Mouse (Mus musculus): ENCODE data around the gene Lpcat2. TPM values are rescaled to one million over a fixed set of nuclear protein-coding genes. Genes with fewer than 3 reads are reported as not detected.

Gene Lpcat2
- polyA plus RNA-seq, 1 experiment from 2014 or later = 13.6 TPM

DNA sequence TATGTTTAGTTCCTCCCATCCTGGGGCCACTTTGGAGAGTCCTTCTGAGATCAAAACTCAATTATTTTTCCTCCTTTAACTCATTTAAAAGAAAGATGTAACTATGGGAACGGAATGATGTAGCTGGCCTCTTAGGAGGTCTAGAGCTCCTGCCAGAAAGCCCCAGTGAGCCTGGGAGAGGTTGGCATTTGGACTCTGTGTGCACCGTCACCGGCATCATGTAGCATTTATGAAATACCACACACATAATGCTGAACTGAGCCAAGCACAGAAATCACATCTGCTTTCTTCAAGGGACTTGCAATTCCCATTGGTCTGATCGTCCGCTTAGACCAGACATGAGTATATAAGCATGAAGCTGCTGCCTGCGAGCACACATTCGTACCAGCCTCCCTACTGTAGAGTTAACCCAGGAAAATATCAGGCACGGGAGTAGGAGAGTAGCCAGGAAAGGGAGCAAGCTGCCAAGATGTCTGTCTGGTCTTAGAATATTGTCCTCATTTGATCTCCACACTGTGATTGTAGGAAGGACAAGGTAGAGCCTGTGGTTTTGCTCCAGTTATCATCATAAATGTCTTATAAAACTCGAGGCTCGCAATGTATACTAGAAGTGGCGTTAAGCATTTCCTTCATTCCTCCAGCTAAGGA lies 48.5 kb downstream of the Lpcat2 start:
- 80% methylated on average over 11 of the region's 11 CpGs for WGBS

DNA sequence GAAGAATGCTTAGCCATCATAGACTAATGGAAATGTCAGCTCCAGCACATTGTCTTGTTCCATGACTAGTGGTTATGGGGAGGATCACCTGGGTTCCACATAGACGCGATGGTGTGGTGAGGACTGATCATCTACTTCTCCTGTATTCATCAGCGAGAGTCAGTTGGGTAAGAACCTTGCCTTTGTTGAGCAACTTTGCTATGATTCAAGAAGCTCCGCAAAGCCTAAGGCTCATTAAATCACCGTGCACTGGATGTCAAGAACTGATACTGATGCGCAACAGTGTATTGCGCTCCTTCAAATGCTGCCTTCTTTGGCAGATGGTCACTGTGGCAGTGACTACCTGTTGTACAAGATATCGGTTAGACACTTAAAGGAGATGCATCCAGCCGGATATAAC lies 51.4 kb downstream of the Lpcat2 start:
- TF ChIP-seq EP300 (optimal IDR thresholded peaks at IDR 0.05) (no peak), CTCF (IDR thresholded peaks at IDR 0.05; ENCODE audit: low read depth) (no peak)
- DNase-seq (ENCODE audit: low spot score) (no peak), ATAC-seq (ENCODE audit: low FRiP score, low TSS enrichment) (no peak)
- H3K4me1 ChIP-seq (replicated peaks; ENCODE audit: control insufficient read depth, insufficient read depth) = no peaks in the 10 kb centered on the region
- H3K4me3 ChIP-seq (ENCODE audit: low read depth, low read length) = no peak overlapping the region
- no peaks in the 10 kb centered on the region for H3K9me3 ChIP-seq (ENCODE audit: control insufficient read depth, low read length)
- H3K27ac ChIP-seq (replicated peaks) = no peak overlapping the region
- H3K36me3 ChIP-seq (ENCODE audit: control insufficient read depth, insufficient read depth, low read length) = no peaks in the 10 kb centered on the region
- no peaks in the 10 kb centered on the region for H3K27me3 ChIP-seq (ENCODE audit: control insufficient read depth, insufficient read depth, low read length)
- no peak overlapping the region for H3K4me2 ChIP-seq (replicated peaks; ENCODE audit: low read depth)
- no peak overlapping the region for H3K9ac ChIP-seq (ENCODE audit: low read length)
- WGBS = 93% methylated on average over 9 of the region's 9 CpGs

More for the DNA sequence above, 48.5 kb downstream of the Lpcat2 start:
- Histone ChIP-seq H3K4me1 (replicated peaks; ENCODE audit: control insufficient read depth, insufficient read depth) (no peaks in the 10 kb centered on the region), H3K36me3 (ENCODE audit: control insufficient read depth, insufficient read depth, low read length) (no peaks in the 10 kb centered on the region), H3K4me3 (ENCODE audit: low read depth, low read length) (no peak overlapping the region), H3K27me3 (ENCODE audit: control insufficient read depth, insufficient read depth, low read length) (no peaks in the 10 kb centered on the region), H3K9ac (ENCODE audit: low read length) (no peak overlapping the region), H3K4me2 (replicated peaks; ENCODE audit: low read depth) (no peak overlapping the region), H3K9me3 (ENCODE audit: control insufficient read depth, low read length) (no peaks in the 10 kb centered on the region), H3K27ac (replicated peaks) (no peak overlapping the region)
- DNase-seq (ENCODE audit: low spot score) = no peak
- TF ChIP-seq CTCF (IDR thresholded peaks at IDR 0.05; ENCODE audit: low read depth) (no peak), EP300 (optimal IDR thresholded peaks at IDR 0.05) (no peak)
- no peak for ATAC-seq (ENCODE audit: low FRiP score, low TSS enrichment)

DNA sequence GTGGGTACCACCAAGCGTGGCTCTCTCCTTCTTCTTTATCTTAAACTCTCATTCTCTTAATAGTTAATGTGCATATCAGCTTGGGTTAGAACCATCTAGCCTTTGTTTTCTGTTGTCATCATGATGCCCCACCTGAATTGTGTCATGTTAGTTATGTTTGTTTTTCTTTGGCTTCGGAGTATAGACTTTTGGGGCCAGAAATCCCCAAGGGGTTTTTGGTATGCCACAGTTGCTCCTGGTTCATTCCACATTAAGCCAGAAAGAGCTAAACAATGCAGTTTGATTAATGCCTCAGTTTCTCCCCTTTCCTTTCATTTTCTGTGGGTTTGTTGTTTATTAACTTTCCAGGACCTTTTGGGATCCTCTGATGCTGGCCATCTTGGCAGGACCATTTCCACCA lies 53.3 kb downstream of the Lpcat2 start:
- TF ChIP-seq CTCF (IDR thresholded peaks at IDR 0.05; ENCODE audit: low read depth) (no peak), EP300 (optimal IDR thresholded peaks at IDR 0.05) (no peak)
- no peak for DNase-seq (ENCODE audit: low spot score)
- ATAC-seq (ENCODE audit: low FRiP score, low TSS enrichment) = no peak

DNA sequence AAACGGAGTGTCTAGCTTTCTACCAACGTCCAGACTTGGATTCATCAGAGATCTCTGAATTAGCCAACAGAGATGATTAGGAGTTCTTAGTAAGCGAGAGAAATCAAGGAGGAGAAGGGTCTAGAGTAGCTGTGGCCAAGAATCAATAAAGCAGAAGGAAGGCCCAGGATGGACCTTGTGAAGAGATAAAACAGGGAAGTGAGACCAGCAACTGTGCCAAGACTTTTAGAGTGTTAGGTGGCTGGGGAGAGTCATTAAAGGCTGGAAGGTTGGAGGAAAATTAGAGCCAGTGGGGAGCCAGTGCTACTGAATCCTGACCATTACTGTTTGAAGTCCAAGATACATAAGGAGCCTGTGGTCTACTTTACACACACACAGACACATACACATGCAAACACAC lies 56.3 kb downstream of the Lpcat2 start:
- DNase-seq (ENCODE audit: low spot score) = no peak
- no peak overlapping the region for H3K27ac ChIP-seq (replicated peaks)
- H3K36me3 ChIP-seq (ENCODE audit: control insufficient read depth, insufficient read depth, low read length) = no peaks in the 10 kb centered on the region
- no peak overlapping the region for H3K9ac ChIP-seq (ENCODE audit: low read length)
- H3K27me3 ChIP-seq (ENCODE audit: control insufficient read depth, insufficient read depth, low read length) = no peaks in the 10 kb centered on the region
- TF ChIP-seq EP300 (optimal IDR thresholded peaks at IDR 0.05) (no peak), CTCF (IDR thresholded peaks at IDR 0.05; ENCODE audit: low read depth) (no peak)
- no peak overlapping the region for H3K4me2 ChIP-seq (replicated peaks; ENCODE audit: low read depth)
- H3K4me1 ChIP-seq (replicated peaks; ENCODE audit: control insufficient read depth, insufficient read depth) = no peaks in the 10 kb centered on the region
- WGBS = 86% methylated on average over 3 of the region's 3 CpGs
- no peak overlapping the region for H3K4me3 ChIP-seq (ENCODE audit: low read depth, low read length)
- ATAC-seq (ENCODE audit: low FRiP score, low TSS enrichment) = no peak
- no peaks in the 10 kb centered on the region for H3K9me3 ChIP-seq (ENCODE audit: control insufficient read depth, low read length)

More for the DNA sequence above, 53.3 kb downstream of the Lpcat2 start:
- WGBS = 88% methylated on average over 2 of the region's 2 CpGs
- Histone ChIP-seq H3K4me1 (replicated peaks; ENCODE audit: control insufficient read depth, insufficient read depth) (no peaks in the 10 kb centered on the region), H3K36me3 (ENCODE audit: control insufficient read depth, insufficient read depth, low read length) (no peaks in the 10 kb centered on the region), H3K4me3 (ENCODE audit: low read depth, low read length) (no peak overlapping the region), H3K4me2 (replicated peaks; ENCODE audit: low read depth) (no peak overlapping the region), H3K27ac (replicated peaks) (no peak overlapping the region), H3K9me3 (ENCODE audit: control insufficient read depth, low read length) (no peaks in the 10 kb centered on the region), H3K27me3 (ENCODE audit: control insufficient read depth, insufficient read depth, low read length) (no peaks in the 10 kb centered on the region), H3K9ac (ENCODE audit: low read length) (no peak overlapping the region)

DNA sequence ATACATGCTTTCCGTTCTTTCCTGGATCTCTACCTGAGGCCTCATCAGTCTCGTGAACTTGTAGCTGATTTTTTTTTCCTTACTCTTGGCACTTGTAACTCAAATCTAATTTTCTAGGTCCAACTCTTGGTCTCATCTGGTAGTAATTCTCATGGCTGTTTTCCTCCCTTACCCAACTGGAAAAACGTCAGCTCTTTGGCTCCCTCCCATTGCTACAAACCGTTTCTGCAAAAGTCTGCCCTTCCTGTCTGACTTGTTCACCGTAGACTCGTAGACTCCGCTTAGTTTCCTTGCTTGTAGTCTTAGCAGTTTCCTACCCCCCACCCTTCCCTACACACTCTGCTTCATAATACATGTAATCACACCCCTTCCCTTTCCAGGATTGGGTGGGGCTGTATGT lies 58.3 kb downstream of the Lpcat2 start:
- ATAC-seq (ENCODE audit: low FRiP score, low TSS enrichment) (no peak), DNase-seq (ENCODE audit: low spot score) (no peak)
- Histone ChIP-seq H3K36me3 (ENCODE audit: control insufficient read depth, insufficient read depth, low read length) (no peaks in the 10 kb centered on the region), H3K4me2 (replicated peaks; ENCODE audit: low read depth) (no peak overlapping the region), H3K4me1 (replicated peaks; ENCODE audit: control insufficient read depth, insufficient read depth) (no peaks in the 10 kb centered on the region), H3K27ac (replicated peaks) (no peak overlapping the region), H3K9ac (ENCODE audit: low read length) (no peak overlapping the region), H3K4me3 (ENCODE audit: low read depth, low read length) (no peak overlapping the region), H3K9me3 (ENCODE audit: control insufficient read depth, low read length) (no peaks in the 10 kb centered on the region), H3K27me3 (ENCODE audit: control insufficient read depth, insufficient read depth, low read length) (no peaks in the 10 kb centered on the region)
- TF ChIP-seq EP300 (optimal IDR thresholded peaks at IDR 0.05) (no peak), CTCF (IDR thresholded peaks at IDR 0.05; ENCODE audit: low read depth) (no peak)
- 66% methylated on average over 7 of the region's 7 CpGs for WGBS

DNA sequence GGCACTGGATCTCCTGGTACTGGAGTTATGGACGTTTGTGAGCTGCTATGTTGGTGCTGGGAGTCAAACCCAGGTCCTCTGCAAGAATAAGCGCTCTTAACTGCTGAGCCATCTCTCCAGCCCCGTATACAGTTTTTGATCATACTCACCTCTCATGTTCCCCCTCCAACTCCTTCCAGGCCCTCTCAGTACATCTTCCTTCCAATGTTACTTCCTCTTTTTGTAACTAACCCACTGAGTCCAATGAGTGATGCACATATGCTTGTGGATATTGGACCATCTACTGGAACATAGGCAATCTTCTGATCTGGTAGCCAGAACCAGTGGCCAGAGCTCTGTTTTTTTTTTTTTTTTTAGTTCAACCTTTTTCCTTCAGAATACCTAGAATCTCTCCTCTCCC lies 60.9 kb downstream of the Lpcat2 start:
- DNase-seq (ENCODE audit: low spot score) (no peak), ATAC-seq (ENCODE audit: low FRiP score, low TSS enrichment) (no peak)
- Histone ChIP-seq H3K4me1 (replicated peaks; ENCODE audit: control insufficient read depth, insufficient read depth) (no peaks in the 10 kb centered on the region), H3K4me2 (replicated peaks; ENCODE audit: low read depth) (no peak overlapping the region), H3K27me3 (ENCODE audit: control insufficient read depth, insufficient read depth, low read length) (no peaks in the 10 kb centered on the region), H3K27ac (replicated peaks) (no peak overlapping the region), H3K9ac (ENCODE audit: low read length) (no peak overlapping the region), H3K36me3 (ENCODE audit: control insufficient read depth, insufficient read depth, low read length) (no peaks in the 10 kb centered on the region), H3K4me3 (ENCODE audit: low read depth, low read length) (no peak overlapping the region), H3K9me3 (ENCODE audit: control insufficient read depth, low read length) (no peaks in the 10 kb centered on the region)
- WGBS = 79% methylated on average over 3 of the region's 3 CpGs
- no peak for TF ChIP-seq EP300 (optimal IDR thresholded peaks at IDR 0.05)
- no peak for TF ChIP-seq CTCF (IDR thresholded peaks at IDR 0.05; ENCODE audit: low read depth)
